Mouse (Mus musculus) small intestine, adult 2 months (tissue): ENCODE data around the gene Pygo1.

ENCODE experiments used
- CTCF ChIP-seq: fragments of 200-500 bp; IDR thresholded peaks from 2 replicates; pipeline ENCODE4 v1.5.1; 2012; ENCODE audit warnings: low read depth, mild to moderate bottlenecking, control low read depth, inconsistent platforms, low read length, moderate library complexity, mixed read lengths; ENCODE audit not compliant: insufficient replicate concordance, insufficient read length; ENCODE audit errors: extremely low read depth
- POLR2A ChIP-seq: fragments of 200-500 bp; IDR thresholded peaks from 2 replicates; pipeline ENCODE4 v1.6.1; 2012; ENCODE audit warnings: low read depth, mild to moderate bottlenecking, control low read depth, inconsistent platforms, low read length, moderate library complexity

GRCm38 (mm10) chr9:72949572-72949971, 24.1 kb downstream of the Pygo1 start:
- TF ChIP-seq CTCF: no peak
- TF ChIP-seq POLR2A: no peak
